Mouse (Mus musculus): ENCODE measurements at regions not wholly inside any gene's neighbourhood (a gene's known extent, or its start where the extent isn't known, plus 50 kb on each side); places are given as distances from the start of the nearest gene placed in this dataset.

GRCm38 (mm10) chr4:125257916-125258315 lies 130.3 kb upstream of the Zc3h12a start:
- Histone ChIP-seq H3K4me1 (ENCODE audit: control insufficient read depth, insufficient read depth, low read length) (peaks cover 1% of the 10 kb centered on the region; the same call in 1 of the 2 replicates), H3K4me3 (ENCODE audit: insufficient read depth, low read length) (no peak overlapping the region), H3K27ac (ENCODE audit: insufficient read depth, low read length) (no peak overlapping the region)
- TF ChIP-seq POLR2A (IDR thresholded peaks at IDR 0.05; ENCODE audit: extremely low read depth, insufficient read depth, low read length): no peak
- 0 out of 2 replicates have a peak, but pooled peaks have one; percentile 14 for TF ChIP-seq CTCF (IDR thresholded peaks at IDR 0.05; ENCODE audit: extremely low read depth, insufficient read depth, low read length)

- H3K27ac ChIP-seq (ENCODE audit: insufficient read depth, low read length): no peak overlapping the region
- TF ChIP-seq POLR2A (IDR thresholded peaks at IDR 0.05; ENCODE audit: extremely low read depth, insufficient read depth, low read length) (no peak), CTCF (IDR thresholded peaks at IDR 0.05; ENCODE audit: extremely low read depth, insufficient read depth, low read length) (no peak)
- H3K4me1 ChIP-seq (ENCODE audit: control insufficient read depth, insufficient read depth, low read length): no peaks in the 10 kb centered on the region
- H3K4me3 ChIP-seq (ENCODE audit: insufficient read depth, low read length): no peak overlapping the region
Observed at GRCm38 (mm10) chr4:125253161-125253560, 125.5 kb upstream of the Zc3h12a start.

- Histone ChIP-seq H3K4me1 (ENCODE audit: control insufficient read depth, insufficient read depth, low read length) (no peaks in the 10 kb centered on the region), H3K4me3 (ENCODE audit: insufficient read depth, low read length) (no peak overlapping the region), H3K27ac (ENCODE audit: insufficient read depth, low read length) (no peak overlapping the region)
- no peak for TF ChIP-seq CTCF (IDR thresholded peaks at IDR 0.05; ENCODE audit: extremely low read depth, insufficient read depth, low read length)
Observed at GRCm38 (mm10) chr4:125252228-125252627, 124.6 kb upstream of the Zc3h12a start.

- TF ChIP-seq CTCF (IDR thresholded peaks at IDR 0.05; ENCODE audit: extremely low read depth, insufficient read depth, low read length) (no peak), POLR2A (IDR thresholded peaks at IDR 0.05; ENCODE audit: extremely low read depth, insufficient read depth, low read length) (no peak)
- Histone ChIP-seq H3K4me1 (ENCODE audit: control insufficient read depth, insufficient read depth, low read length) (no peaks in the 10 kb centered on the region), H3K27ac (ENCODE audit: insufficient read depth, low read length) (no peak overlapping the region), H3K4me3 (ENCODE audit: insufficient read depth, low read length) (no peak overlapping the region)
Observed at GRCm38 (mm10) chr4:125249061-125249460, 121.4 kb upstream of the Zc3h12a start.

GRCm38 (mm10) chr4:125246171-125246570 lies 118.5 kb upstream of the Zc3h12a start:
- Histone ChIP-seq H3K27ac (ENCODE audit: insufficient read depth, low read length) (no peak overlapping the region), H3K4me3 (ENCODE audit: insufficient read depth, low read length) (no peak overlapping the region), H3K4me1 (ENCODE audit: control insufficient read depth, insufficient read depth, low read length) (no peaks in the 10 kb centered on the region)
- TF ChIP-seq POLR2A (IDR thresholded peaks at IDR 0.05; ENCODE audit: extremely low read depth, insufficient read depth, low read length) (no peak), CTCF (IDR thresholded peaks at IDR 0.05; ENCODE audit: extremely low read depth, insufficient read depth, low read length) (no peak)

GRCm38 (mm10) chr4:125242512-125242911 lies 114.9 kb upstream of the Zc3h12a start:
- TF ChIP-seq CTCF (IDR thresholded peaks at IDR 0.05; ENCODE audit: extremely low read depth, insufficient read depth, low read length): no peak
- no peak for TF ChIP-seq POLR2A (IDR thresholded peaks at IDR 0.05; ENCODE audit: extremely low read depth, insufficient read depth, low read length)
- Histone ChIP-seq H3K4me3 (ENCODE audit: insufficient read depth, low read length) (no peak overlapping the region), H3K4me1 (ENCODE audit: control insufficient read depth, insufficient read depth, low read length) (no peaks in the 10 kb centered on the region), H3K27ac (ENCODE audit: insufficient read depth, low read length) (no peak overlapping the region)

GRCm38 (mm10) chr4:125241577-125242262 lies 114.1 kb upstream of the Zc3h12a start:
- H3K27ac ChIP-seq (ENCODE audit: insufficient read depth, low read length): no peak overlapping the region

GRCm38 (mm10) chr4:125231711-125232260 lies 104.1 kb upstream of the Zc3h12a start:
- H3K4me1 ChIP-seq (ENCODE audit: control insufficient read depth, insufficient read depth, low read length): no peaks in the 10 kb centered on the region
- no peak overlapping the region for H3K27ac ChIP-seq (ENCODE audit: insufficient read depth, low read length)
- TF ChIP-seq CTCF (IDR thresholded peaks at IDR 0.05; ENCODE audit: extremely low read depth, insufficient read depth, low read length) (peak; percentile 72), POLR2A (IDR thresholded peaks at IDR 0.05; ENCODE audit: extremely low read depth, insufficient read depth, low read length) (no peak)
- H3K4me3 ChIP-seq (ENCODE audit: insufficient read depth, low read length): no peak overlapping the region

More at GRCm38 (mm10) chr4:125241577-125242262, 114.1 kb upstream of the Zc3h12a start:
- TF ChIP-seq CTCF (IDR thresholded peaks at IDR 0.05; ENCODE audit: extremely low read depth, insufficient read depth, low read length) (no peak), POLR2A (IDR thresholded peaks at IDR 0.05; ENCODE audit: extremely low read depth, insufficient read depth, low read length) (no peak)
- Histone ChIP-seq H3K4me3 (ENCODE audit: insufficient read depth, low read length) (no peak overlapping the region), H3K4me1 (ENCODE audit: control insufficient read depth, insufficient read depth, low read length) (no peaks in the 10 kb centered on the region)

- Histone ChIP-seq H3K4me3 (ENCODE audit: insufficient read depth, low read length) (no peak overlapping the region), H3K27ac (ENCODE audit: insufficient read depth, low read length) (no peak overlapping the region), H3K4me1 (ENCODE audit: control insufficient read depth, insufficient read depth, low read length) (no peaks in the 10 kb centered on the region)
- TF ChIP-seq POLR2A (IDR thresholded peaks at IDR 0.05; ENCODE audit: extremely low read depth, insufficient read depth, low read length) (no peak), CTCF (IDR thresholded peaks at IDR 0.05; ENCODE audit: extremely low read depth, insufficient read depth, low read length) (0 out of 2 replicates have a peak, but pooled peaks have one; percentile 3)
Observed at GRCm38 (mm10) chr4:125227194-125227593, 99.6 kb upstream of the Zc3h12a start.

GRCm38 (mm10) chr4:125222922-125223321 lies 95.3 kb upstream of the Zc3h12a start:
- TF ChIP-seq CTCF (IDR thresholded peaks at IDR 0.05; ENCODE audit: extremely low read depth, insufficient read depth, low read length) (no peak), POLR2A (IDR thresholded peaks at IDR 0.05; ENCODE audit: extremely low read depth, insufficient read depth, low read length) (no peak)
- Histone ChIP-seq H3K27ac (ENCODE audit: insufficient read depth, low read length) (no peak overlapping the region), H3K4me1 (ENCODE audit: control insufficient read depth, insufficient read depth, low read length) (0 out of 2 replicates have a peak, but pooled peaks cover 2% of the 10 kb centered on the region), H3K4me3 (ENCODE audit: insufficient read depth, low read length) (no peak overlapping the region)

All from cortical plate, adult 2 months (tissue).